Mouse (Mus musculus) liver (tissue): ENCODE measurements around the gene Prkce.

Experiments
- DNase-seq: peaks from one replicate; pipeline ENCODE4 v3.0.0-alpha.2; 2020; ENCODE audit warnings: mixed read lengths

The Prkce gene

DNA sequence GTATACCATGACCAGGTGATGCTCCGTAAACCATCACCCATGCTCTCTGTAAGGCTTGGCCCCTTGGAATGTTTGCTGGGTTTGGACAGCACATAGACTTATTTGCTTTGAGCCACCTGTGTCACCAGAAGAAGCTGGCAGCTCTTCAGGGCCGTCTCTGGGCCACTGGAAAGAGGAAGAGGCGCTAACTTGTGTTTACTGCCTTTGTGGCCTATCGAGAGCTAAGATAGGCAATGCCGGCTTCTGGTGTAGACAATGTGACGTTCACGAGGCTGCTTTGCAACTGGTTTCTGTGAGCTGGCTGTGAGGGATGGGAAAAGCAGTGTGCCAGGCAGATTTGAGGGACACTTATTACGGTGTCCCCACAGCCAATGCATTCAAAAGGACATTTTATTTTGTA, 176.4 kb downstream of the Prkce start:
- no peak for DNase-seq

DNA sequence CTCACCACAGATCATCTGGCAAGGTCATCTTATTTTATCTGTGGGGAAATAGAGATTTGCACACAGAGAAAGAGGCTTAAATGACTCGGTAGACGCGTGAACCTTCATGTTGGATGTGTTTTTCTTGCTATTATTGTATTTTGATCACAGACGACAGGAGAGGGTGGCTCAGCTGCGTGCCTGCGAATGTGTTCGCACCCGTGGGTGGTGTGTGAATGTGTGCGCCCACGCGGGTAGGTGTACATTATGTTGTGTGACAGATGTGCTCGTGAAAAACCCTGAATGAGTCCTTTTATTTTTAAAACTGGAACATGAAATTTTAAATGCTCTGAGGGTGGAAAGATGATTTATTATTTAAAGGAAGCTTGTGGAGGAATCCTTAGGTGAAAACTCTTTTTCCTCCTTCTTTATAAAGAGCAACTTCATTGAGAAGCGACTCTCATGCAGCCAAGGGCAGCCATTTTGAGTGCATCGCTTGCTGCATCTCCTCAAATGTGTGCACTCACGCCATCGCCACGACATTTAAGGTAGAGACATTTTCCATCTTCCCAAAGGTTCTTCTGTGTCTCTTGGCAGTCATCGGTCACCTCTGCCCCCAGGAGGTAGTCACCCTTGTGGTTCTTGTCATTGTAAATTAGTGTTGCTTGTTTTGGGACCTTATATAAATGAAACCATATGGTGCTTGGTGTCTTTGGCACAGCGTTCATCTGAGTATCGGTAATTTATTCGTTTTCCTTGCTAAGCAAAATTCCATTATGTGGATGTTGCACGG, 177.8 kb downstream of the Prkce start:
- no peak for DNase-seq

DNA sequence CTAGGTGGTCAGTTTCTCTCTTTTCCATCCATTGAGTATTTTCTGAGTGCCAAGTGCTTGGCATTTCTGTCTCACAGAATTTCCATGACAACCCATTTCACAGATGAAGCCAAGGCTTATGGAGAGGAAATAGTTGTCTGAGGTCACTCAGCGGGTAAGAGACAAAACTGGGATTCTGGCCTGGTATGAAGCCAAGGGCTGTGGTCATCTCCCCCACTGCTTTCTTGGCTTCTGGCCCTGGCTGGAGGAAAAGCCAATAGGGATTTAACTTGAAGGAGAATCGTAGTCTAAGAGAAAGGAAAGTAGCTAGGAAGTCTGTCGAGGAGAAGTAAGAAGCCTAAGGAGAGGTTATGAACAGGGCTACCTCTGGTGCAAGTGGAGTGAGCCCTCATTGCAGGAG, 182.7 kb downstream of the Prkce start:
- no peak for DNase-seq

DNA sequence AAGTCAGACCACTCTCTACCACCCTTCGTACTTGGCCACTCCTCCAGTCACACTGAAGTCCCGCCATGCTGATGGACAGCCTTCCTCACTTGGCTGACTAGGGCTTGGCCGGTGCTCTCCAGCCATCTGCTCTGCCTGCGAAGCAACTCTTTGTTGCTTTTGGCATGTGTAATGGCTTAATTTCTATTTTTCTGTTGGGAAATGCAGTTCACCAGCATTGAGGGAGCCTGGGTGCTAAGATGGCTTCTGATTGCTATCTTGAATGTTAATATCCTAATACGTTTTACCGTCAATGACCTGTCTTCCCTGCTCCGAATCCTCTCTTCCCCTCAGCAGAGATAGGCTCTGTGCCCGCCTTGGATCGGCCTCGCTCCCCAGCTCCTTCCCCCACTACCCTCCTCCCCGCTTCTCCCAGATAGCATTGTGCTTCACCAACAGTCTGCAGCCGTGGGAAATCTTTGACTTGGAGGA, 183.2 kb downstream of the Prkce start:
- DNase-seq = no peak

DNA sequence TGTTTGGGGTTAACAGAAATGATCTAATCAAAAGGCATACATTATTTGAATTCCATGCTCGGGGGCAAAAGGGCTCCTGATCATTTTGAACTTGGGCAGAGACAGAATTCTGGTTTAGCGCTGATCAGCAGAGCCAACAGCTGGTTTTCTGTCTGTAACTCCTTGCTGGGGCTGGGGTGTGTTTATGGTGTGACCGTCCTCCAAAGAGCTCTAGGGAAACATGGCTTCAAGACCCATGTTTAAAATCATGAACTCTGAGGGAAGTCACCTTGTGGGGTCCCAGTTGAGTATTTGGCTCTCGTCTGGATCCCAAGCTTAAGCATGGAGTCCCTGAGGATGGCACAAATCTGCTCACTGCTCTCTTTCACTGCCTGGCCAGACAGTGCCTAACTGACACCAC, 183.7 kb downstream of the Prkce start:
- DNase-seq = no peak

DNA sequence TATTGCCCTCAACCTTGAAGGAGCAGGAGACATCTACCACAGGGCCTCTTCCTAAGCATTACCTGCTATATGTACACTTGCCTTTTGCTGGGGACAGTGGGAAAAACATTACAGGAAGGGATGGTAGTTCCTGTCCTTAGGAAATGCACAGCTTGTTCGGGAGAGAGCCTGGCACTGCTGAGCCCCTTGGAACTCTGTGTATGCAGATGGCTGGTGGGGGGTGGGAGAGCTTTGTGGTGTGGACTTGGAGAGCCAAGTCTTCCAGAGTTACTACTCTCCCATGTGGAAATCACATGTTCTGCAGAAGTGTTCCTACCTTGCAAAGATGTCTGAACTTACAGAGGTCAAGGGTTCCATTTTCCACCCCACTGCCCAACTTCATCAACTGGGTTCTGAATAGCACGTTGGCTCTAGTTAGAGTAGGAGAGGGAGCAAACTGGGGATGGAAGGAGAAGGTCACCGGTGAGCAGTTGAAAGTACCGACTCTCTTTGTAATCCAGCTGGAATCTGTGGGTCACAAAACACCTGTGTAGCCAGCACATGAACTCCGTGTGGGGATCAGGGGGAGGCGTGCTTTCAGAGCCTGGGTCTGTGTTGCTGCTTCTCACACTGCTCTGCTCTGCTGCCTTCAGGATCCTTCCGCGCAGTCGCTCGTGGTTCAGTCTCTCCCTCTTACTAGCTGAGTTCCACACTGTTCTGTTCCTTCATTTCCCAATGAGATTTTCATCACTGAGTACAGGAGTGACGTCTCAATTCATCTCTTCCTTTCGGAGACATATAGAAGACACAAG, 184.9 kb downstream of the Prkce start:
- no peak for DNase-seq

DNA sequence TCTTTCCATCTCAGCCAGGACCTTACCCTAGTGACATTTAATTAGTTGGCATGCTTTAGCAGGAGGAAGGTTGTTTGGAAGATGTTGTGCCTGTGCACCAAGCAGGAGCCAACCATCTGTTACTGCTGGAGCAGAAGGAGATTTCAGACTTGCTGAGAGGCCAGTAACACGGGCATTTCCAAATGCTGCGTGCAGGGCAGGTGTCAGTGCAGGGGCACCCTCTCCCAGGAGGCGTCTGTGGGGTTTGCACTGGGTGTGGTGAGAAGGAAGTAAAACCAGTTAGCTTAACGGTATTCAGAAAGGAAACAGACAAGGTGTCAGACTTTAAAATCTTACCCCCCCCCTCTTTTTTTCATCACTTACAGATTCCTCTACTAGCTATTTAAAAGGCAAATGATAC, 186.1 kb downstream of the Prkce start:
- DNase-seq = no peak

DNA sequence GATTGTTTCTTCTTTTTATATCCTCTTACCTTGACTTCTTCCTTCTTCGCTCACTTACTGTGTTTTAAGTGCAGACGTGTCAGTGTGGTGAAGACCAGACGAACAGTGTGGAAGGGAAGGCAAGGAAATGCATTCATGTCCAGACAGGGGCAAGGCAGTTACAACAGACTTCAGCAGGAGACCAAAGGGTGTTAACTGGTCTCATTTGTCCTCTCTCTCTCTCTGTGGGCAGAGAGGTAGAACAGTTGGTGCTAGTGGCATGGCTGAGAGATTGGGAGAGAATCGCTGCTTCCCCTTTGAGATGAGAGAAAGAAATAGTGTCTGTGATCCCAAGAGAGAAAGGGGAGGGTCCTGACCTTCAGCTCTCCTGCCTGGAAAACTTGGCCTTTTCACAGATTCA, 186.5 kb downstream of the Prkce start:
- no peak for DNase-seq

DNA sequence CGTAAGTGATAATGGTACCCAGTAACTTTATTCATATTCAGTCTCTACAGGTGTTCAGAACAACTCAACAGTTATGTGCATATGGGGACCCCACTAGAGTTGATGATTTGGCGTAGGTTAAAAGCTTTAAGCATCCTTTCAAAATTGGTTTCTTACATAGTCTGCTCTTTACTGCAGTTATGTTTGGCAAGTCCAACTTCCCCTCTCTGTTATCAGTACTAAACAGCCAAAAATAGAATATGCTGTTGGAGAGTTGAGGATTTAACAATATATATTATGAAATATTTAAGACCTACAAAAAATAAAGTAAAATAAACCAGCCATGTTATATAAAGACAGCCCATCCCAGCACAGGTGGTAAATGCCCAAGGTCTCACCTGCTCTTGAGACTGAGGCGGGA, 187.3 kb downstream of the Prkce start:
- no peak for DNase-seq

DNA sequence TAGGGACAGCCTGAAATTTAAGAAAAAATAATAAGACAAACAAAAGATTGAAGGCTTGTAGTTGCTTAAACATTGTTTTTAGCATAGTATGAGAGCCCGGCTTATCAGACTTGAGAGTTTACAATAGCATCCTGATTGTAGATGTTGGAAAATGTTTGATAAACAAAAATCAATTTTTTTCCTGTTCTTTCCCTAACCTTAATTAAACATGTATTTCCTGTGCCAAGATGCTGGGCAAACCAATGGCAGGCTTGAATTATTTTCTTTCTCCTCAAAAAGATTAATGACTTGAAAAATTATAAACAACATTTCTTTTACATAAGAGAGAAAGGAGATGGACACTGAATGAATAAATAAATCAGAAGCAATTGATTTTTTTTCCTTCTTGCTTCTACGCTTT, 187.7 kb downstream of the Prkce start:
- no peak for DNase-seq

DNA sequence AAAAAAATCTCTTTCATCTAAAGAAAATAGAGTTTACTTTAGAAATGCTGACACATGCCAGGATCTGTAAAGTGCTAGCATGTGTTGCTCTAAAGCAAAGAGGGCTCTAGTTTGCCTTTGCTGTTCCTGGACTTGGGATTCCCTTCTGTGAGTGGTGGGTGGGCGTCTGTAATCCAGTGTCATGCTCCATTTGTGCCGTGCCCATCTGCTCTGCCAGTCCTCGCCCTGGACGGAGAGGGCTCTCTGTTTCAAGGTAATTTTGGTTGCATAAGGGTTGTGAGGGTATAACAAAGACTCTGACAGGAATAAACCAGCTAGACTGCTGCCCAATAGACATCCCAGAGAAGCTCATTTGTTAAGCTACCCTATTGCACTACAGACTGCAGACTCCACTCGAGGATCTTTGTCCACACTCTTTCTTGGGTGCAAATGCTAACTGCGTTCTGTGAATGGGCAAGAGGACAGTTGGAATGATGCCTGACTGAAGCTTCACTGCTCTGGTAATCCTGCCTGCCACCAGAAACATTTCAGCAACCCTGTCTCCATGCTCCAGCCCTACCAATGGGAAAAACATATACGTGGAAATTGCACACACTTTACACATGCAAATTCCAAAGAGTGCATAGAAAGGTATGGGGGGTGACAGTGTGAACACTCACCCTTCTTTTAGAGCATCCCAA, 188.3 kb downstream of the Prkce start:
- no peak for DNase-seq

DNA sequence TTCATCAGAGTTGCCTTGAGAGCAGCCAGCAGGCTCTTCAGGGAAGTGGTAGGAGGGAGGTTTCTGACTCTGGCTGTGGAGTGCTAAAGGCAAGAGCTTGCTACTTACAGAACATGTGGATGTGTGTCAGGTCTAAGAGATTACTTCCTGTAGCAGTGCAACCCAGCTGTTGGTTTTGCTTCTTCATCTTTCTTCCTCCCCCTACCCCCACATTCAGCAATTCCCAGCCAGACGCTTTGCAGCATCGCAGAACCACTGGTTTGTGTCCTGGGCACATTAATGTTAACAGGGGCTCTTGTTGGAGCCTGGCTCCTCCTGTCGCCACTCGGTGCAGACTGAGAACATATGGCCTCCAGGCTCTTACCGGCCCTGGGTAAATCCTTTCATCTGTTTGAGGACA, 190.8 kb downstream of the Prkce start:
- DNase-seq = no peak

DNA sequence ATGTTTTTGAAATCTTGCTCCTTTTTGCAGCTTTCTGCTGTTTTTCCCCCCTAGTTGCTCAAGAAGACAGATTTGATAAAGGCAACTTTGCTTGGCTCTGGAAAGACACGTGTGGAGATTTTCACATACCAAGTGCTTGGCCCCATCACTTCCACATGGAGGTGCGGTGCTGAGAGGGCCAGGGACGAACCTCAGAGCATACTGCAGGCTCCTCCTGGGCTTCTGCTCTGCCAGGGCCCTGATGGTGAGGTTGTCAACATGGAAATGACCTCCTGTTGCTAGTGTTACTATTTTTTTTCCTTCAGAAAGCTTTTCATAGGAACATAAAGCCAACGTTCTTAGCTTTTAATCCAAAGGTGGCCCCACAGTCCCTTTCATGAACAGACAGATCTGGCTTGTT, 191.3 kb downstream of the Prkce start:
- DNase-seq = no peak

DNA sequence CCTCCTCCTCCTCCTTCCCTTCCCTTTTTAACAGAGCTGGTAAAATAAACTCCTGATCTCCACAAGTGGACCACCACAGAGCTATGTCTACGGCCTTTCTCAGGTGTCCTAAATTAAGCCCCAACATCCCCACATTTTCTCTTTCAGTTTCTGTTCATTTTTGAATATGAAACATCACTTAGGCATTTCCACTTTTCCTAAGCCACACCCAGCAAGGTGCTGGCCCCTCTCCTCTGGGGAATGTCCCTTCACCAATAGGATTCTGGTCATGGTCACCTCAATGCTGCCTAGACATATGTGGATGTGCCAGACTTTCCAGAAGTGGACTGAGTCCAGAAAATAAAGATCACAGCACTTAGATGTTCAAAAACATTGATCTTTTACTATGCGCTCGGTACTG, 193.3 kb downstream of the Prkce start:
- DNase-seq = no peak

DNA sequence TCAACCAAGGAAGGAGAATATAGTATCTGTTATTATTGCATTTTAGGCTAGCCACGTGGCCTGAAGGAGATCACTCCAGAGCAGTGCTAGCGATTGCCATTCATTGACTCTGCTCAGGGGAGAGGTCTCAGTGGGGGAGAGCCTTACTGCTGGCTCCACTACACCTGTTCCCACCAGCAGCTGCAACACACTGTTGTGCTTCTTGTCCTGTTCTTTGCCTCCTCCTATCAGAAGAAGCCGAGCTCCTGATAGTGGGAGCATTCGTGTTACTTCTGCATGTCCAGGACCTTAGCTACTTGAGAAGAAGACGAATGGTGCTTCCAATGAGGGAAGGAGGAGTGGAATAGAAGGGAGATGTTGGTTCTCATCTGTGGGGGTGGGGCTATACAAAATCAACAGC, 195.8 kb downstream of the Prkce start:
- no peak for DNase-seq

DNA sequence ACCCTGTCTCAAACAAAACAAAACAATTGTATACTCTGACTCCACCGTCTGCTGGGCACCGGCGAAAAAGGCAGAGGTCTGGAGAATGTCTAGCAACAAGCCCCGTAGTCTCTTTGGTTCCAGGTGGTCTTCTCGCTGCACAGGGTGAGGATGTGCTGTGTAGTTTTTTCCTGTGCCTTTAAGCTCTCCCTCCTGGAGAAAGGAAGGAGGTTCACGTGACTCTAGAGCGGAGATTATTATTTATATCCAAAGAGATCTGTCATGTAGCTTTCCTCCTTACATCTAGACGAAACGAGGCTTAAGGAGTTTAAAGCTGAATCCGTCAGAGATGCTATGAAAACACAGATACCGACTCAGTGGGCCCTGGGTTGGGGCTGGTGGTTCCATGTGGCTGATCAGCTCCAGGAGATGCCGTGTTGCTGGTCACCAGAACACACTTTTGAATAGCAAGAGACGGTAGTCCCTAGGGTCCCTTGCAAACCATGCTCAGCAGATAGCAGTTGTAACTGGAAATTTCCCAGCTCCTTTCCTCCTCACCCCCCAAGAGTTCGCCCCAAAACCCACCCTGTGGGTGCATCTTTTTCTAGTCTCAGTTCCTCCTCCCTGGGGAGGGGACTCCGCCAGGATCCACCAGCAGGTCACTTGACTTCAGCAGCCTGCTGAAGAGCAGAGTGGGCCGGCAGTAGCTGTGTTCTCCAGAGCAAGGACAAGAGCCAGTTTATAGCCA, 196.9 kb downstream of the Prkce start:
- DNase-seq = no peak

DNA sequence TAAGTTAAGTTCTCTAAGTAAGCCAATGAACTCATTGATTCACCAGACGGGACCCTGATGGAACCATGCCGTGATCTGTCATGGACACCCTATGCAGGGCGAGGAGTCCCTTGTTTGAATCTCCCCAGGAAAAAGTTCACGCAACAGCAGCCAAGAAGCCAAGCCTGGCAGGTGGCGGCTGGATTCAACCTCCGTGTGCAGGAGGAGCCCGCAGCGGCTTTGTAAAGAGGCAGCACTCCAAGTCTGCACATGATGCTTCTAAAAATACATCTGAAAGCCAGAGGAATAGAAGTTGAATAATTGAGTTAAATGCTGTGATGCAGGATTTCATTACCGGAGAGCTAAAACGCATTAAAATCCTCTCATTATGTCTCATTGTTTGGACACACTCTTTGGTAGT, 199.3 kb downstream of the Prkce start:
- DNase-seq = no peak

DNA sequence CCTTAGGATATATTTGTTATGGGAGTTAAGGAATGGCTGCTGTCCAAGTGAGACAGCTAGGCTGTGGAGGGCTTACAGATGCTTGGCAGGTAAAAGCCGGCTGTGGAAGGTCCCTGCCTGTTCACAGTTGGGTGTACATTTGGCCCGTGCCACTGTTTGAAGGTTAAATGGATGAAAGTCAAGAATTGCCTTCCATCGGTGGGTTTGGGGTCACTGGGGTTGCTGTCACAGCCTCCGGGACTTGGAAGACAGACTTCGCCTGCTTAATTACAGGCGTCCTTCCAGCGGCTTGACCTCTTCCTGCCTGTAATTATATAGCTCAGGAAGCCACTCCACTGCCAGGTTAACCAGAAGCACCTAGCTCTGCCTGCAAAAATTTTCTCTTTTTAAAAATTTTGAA, 200.1 kb downstream of the Prkce start:
- no peak for DNase-seq

DNA sequence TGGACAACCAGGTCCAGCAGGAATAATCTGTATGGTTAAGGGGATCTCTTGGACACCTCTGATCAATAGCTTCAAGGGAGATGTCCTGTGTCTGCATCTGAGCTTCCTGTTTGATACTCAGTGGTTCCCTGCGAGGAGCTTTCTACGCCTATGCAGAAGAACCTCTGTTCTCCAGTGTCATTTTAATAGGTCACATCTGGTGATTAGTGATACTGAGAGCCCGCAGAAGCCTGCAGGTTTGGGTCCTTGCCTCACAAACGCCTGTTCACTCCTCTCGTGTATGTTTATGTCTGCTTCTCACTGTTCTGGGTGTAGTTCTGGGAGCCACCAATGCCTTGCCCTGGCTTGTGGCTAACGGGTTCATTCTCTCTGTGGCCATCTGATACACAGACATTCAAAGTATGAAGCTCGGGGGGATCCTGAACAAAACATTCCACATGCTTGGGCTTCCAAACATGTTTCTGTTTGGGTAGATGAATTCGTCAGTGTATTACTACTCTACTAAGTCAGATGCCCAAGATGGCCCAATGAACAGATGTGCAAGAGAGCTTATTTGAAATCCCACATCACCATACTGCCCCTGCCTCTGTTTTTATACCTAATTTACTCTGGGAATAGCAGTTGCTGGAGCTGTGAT, 202.6 kb downstream of the Prkce start:
- DNase-seq = no peak

DNA sequence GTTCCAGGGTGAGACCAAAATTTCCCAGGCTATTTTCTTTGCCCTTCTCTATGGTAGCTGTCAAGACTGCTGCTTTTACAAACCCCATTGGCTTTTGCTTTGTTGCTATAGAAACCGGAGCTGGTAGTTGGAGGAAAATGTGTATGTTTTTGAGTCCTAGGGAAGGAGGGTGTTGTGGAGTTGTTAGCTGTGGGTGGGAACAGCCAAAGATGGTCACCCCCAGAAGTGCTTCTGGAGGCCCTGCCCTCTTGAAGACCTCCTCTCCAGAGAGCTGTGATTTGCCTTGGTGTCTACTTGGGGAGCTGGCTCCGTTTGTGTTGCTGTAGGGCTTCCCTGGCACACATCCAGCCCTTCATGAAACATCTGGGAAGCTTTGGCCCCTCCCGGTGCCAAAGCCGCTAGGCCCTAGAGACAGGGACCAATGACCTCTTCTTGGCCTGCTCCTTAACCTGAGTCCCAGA, 203.5 kb downstream of the Prkce start:
- DNase-seq = no peak

DNA sequence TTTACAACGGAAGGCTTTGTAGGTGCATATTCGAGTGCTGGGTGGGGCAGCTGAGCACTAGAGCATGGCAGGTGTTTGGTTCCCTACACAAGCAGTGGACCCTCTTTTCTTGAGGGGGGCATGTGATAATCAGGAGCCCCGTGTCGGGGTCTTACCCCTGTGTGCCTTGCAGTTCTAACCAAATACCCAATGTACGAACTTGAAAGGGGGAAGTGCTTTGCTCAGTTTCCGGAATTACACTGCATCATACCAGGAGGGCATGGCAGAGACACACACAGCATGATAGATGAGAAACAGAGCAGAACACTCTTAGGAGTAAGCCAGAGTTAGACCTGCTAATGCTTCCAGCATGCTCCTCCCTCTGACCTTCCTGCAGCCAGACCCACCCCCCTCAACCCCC, 208.8 kb downstream of the Prkce start:
- no peak for DNase-seq

DNA sequence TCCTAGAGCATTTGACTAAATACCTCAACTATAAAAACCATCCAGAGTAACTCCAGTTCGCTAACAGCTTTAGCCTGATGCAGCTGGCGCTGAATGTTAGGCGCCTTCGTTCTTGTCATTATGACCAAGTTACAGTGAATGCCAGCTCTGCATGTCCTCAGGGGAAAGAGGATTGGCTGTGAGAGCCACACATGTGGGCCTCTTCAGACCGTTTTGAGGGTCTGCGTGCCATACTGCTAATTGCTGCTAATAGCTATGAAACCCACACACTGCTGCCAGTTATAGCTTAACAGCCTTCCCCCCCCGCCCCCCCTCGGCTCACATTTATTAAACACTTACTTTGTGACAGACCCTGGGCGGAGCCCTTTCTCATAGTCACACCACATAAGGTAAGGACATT, 210.3 kb downstream of the Prkce start:
- DNase-seq = no peak

DNA sequence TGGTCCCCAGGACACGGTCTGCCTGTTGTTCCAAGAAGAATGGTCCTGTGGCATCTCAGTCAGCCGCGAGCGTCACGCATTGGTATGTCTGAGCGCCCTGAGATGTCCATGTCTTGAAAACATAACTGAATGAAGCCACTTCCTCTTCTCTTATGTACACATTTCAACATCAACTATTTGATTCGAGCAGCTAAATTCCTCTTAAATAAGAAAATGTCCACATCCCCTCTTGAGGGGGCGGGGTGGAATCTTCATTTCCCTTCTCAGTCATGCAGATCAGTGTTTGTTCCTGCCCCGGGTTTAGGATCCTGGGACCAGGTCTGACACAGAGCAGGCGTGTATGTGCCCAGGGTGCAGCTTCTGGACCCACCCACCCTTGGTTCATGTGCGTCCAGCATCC, 211.0 kb downstream of the Prkce start:
- no peak for DNase-seq
